Mouse (Mus musculus) C2C12 (cell line): Measurements from ENCODE around the gene Izumo1.

Source experiments
- CEBPB ChIP-seq: IDR thresholded peaks from one replicate; pipeline ENCODE4 v1.6.1; 2011; ENCODE audit warnings: low read depth, mild to moderate bottlenecking, control low read depth, moderate library complexity
- CTCF ChIP-seq: IDR thresholded peaks from one replicate; pipeline ENCODE4 v1.5.1; 2011; ENCODE audit not compliant: control insufficient read depth, insufficient read depth, insufficient read length
- MAX ChIP-seq: IDR thresholded peaks from one replicate; pipeline ENCODE4 v1.6.1; 2011; ENCODE audit warnings: mild to moderate bottlenecking, control low read depth
- MYOD1 ChIP-seq: IDR thresholded peaks from one replicate; pipeline ENCODE4 v1.6.1; 2011; ENCODE audit warnings: low read depth; ENCODE audit not compliant: control insufficient read depth, insufficient read length
- MYOG ChIP-seq: IDR thresholded peaks from one replicate; pipeline ENCODE4 v1.6.1; 2011; ENCODE audit not compliant: control insufficient read depth, insufficient read length; ENCODE audit errors: extremely low read depth

DNA sequence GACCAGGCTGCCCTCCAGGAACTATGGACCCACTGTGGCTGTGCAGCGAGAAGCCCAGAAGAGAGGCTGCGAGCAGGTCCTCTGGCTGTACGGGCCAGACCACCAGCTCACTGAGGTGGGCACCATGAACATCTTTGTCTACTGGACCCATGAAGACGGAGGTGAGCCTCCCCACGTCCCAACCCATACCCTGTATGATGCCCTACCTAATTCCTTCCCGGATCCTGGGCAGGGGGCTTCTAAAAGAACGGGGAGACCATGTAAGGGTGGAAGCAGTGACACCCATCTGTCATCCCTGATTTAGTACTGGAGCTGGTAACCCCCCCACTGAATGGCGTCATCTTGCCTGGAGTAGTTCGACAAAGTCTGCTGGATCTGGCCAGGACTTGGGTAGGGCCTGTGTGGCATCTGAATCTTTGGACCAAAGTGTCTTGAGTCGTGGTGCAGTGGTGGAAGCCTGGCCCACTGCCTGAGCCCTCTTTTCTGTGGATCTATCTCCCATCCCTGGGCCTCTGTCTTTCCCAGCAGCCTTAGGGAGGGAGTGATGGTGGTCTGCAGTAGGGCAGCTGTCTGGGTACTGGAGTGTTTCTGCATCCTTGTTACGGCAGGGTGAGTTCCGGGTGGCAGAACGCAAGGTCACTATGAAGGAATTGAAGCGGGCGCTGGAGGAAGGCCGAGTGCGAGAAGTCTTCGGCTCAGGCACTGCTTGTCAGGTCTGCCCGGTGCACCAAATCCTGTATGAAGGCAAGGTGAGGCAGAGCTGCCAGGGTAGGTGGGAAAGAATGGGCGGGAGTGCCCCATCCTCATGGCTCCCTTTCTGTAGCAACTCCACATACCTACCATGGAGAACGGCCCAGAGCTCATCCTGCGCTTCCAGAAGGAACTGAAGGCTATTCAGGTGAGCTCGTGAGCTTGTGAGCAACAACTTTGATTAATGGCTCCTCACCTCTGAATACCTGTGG, 33.7 kb upstream of the Izumo1 start:
- TF ChIP-seq CTCF (no peak), MYOG (no peak), MAX (no peak), CEBPB (no peak), MYOD1 (no peak)
